Mouse (Mus musculus) thymus, adult 2 months (tissue): Measurements from ENCODE around the gene Sdhc.

Experiments
- CTCF ChIP-seq: fragments of 200-500 bp; IDR thresholded peaks from 2 replicates; pipeline ENCODE4 v1.5.1; 2012; ENCODE audit warnings: mild to moderate bottlenecking, control low read depth, low read length, moderate library complexity, borderline replicate concordance; ENCODE audit not compliant: control insufficient read depth, poor library complexity, insufficient read depth; ENCODE audit errors: extremely low read depth
- POLR2A ChIP-seq: fragments of 200-500 bp; IDR thresholded peaks from 2 replicates; pipeline ENCODE4 v1.6.1; 2012; ENCODE audit warnings: mild to moderate bottlenecking, low read length, control low read depth, moderate library complexity; ENCODE audit not compliant: control insufficient read depth, poor library complexity, insufficient read depth; ENCODE audit errors: extremely low read depth

GRCm38 (mm10) chr1:171192283-171192682, 41.9 kb upstream of the Sdhc start:
- TF ChIP-seq CTCF (no peak), POLR2A (no peak)
